Mouse (Mus musculus) heart, embryonic 15.5 days (tissue): ENCODE results near the gene Dapk2. TPM values are rescaled to one million over a fixed set of nuclear protein-coding genes. Genes with fewer than 3 reads are reported as not detected.

Experiments used
- ATAC-seq: fragments of 200-750 bp; cut with Nextera tagmentation; replicated peaks from 2 replicates; pipeline ENCODE4 v1.8.0; 2017; ENCODE audit warnings: low read depth, moderate TSS enrichment; ENCODE audit not compliant: insufficient number of reproducible peaks, insufficient read depth, low FRiP score
- H3K27ac ChIP-seq: fragments of 300-500 bp; sonication (generic); 2 replicates; pipeline ENCODE4 v1.5.1; 2015; ENCODE audit warnings: mild to moderate bottlenecking, inconsistent platforms
- H3K27me3 ChIP-seq: fragments of 300-500 bp; sonication (generic); 2 replicates; pipeline ENCODE4 v1.6.1; 2015; ENCODE audit warnings: inconsistent platforms
- H3K36me3 ChIP-seq: fragments of 300-500 bp; sonication (generic); 2 replicates; pipeline ENCODE4 v1.6.1; 2015; ENCODE audit warnings: mild to moderate bottlenecking, inconsistent platforms
- H3K4me1 ChIP-seq: fragments of 300-500 bp; sonication (generic); replicated peaks from 2 replicates; pipeline ENCODE4 v1.6.1; 2015; ENCODE audit warnings: inconsistent platforms
- H3K4me2 ChIP-seq: fragments of 300-500 bp; sonication (generic); 2 replicates; pipeline ENCODE4 v1.6.1; 2015; ENCODE audit warnings: inconsistent platforms, mild to moderate bottlenecking, moderate library complexity
- H3K4me3 ChIP-seq: fragments of 300-500 bp; sonication (generic); 2 replicates; pipeline ENCODE4 v1.5.1; 2015; ENCODE audit warnings: mild to moderate bottlenecking, inconsistent platforms
- H3K9ac ChIP-seq: fragments of 300-500 bp; sonication (generic); 2 replicates; pipeline ENCODE4 v1.6.1; 2015; ENCODE audit warnings: mild to moderate bottlenecking, inconsistent platforms
- H3K9me3 ChIP-seq: fragments of 300-500 bp; sonication (generic); replicated peaks from 2 replicates; pipeline ENCODE4 v1.6.1; 2016; ENCODE audit warnings: inconsistent platforms
- WGBS: fragments of 180-500 bp; shearing (Covaris S2); methylation state at CpG from one replicate; pipeline ENCODE4 v1.1.7; 2015; ENCODE audit warnings: mixed read lengths; 5-methylcytosine and 5-hydroxymethylcytosine counted together
- polyA plus RNA-seq: library from polyadenylated mRNA; unstranded; fragments of >200 nt; fragmentation: Nextera tagmentation; extraction: Ambion mirVana; gene quantifications from 2 replicates; pipeline ENCODE4 v1.2.1, GENCODE M21; 2015

The Dapk2 gene
- polyA plus RNA-seq, 1 experiment from 2014 or later = 5.7 TPM

GRCm38 (mm10) chr9:66265645-66266044, 107.6 kb downstream of the Dapk2 start:
- H3K27me3 ChIP-seq = no peaks in the 10 kb centered on the region
- H3K4me2 ChIP-seq = no peak overlapping the region
- H3K9me3 ChIP-seq = no peaks in the 10 kb centered on the region
- no peak overlapping the region for H3K27ac ChIP-seq
- H3K9ac ChIP-seq = no peak overlapping the region
- 39% methylated on average over 2 of the region's 2 CpGs for WGBS
- H3K36me3 ChIP-seq = no peaks in the 10 kb centered on the region
- no peak for ATAC-seq
- no peak overlapping the region for H3K4me3 ChIP-seq
- H3K4me1 ChIP-seq = no peaks in the 10 kb centered on the region

GRCm38 (mm10) chr9:66266237-66267170, 108.5 kb downstream of the Dapk2 start:
- no peaks in the 10 kb centered on the region for H3K27me3 ChIP-seq
- H3K27ac ChIP-seq = no peak overlapping the region
- H3K9ac ChIP-seq = no peak overlapping the region
- H3K9me3 ChIP-seq = no peaks in the 10 kb centered on the region
- 77% methylated on average over 5 of the region's 5 CpGs for WGBS
- no peak for ATAC-seq
- H3K4me2 ChIP-seq = no peak overlapping the region
- no peaks in the 10 kb centered on the region for H3K36me3 ChIP-seq
- no peaks in the 10 kb centered on the region for H3K4me1 ChIP-seq
- H3K4me3 ChIP-seq = no peak overlapping the region

- no peak overlapping the region for H3K9ac ChIP-seq
- H3K4me1 ChIP-seq = no peaks in the 10 kb centered on the region
- H3K36me3 ChIP-seq = no peaks in the 10 kb centered on the region
- H3K4me3 ChIP-seq = no peak overlapping the region
- no peak overlapping the region for H3K27ac ChIP-seq
- WGBS = 67% methylated on average over 4 of the region's 4 CpGs
- no peak for ATAC-seq
- H3K9me3 ChIP-seq = no peaks in the 10 kb centered on the region
- H3K4me2 ChIP-seq = no peak overlapping the region
- no peaks in the 10 kb centered on the region for H3K27me3 ChIP-seq
Measured at GRCm38 (mm10) chr9:66268804-66269203, 110.8 kb downstream of the Dapk2 start.

- WGBS = 67% methylated on average over 4 of the region's 4 CpGs
- Histone ChIP-seq H3K4me3 (no peak overlapping the region), H3K9me3 (no peaks in the 10 kb centered on the region), H3K4me2 (no peak overlapping the region), H3K27me3 (no peaks in the 10 kb centered on the region), H3K27ac (no peak overlapping the region), H3K4me1 (peaks cover 7% of the 10 kb centered on the region), H3K9ac (no peak overlapping the region), H3K36me3 (no peaks in the 10 kb centered on the region)
- no peak for ATAC-seq
Measured at GRCm38 (mm10) chr9:66270038-66270437, 112.0 kb downstream of the Dapk2 start.

- Histone ChIP-seq H3K4me3 (no peak overlapping the region), H3K9ac (no peak overlapping the region), H3K27ac (no peak overlapping the region), H3K4me1 (peaks cover 22% of the 10 kb centered on the region), H3K4me2 (no peak overlapping the region), H3K36me3 (no peaks in the 10 kb centered on the region), H3K27me3 (no peaks in the 10 kb centered on the region), H3K9me3 (no peaks in the 10 kb centered on the region)
- WGBS = 47% methylated on average over 5 of the region's 5 CpGs
- ATAC-seq = no peak
Measured at GRCm38 (mm10) chr9:66271726-66272125, 113.7 kb downstream of the Dapk2 start.

GRCm38 (mm10) chr9:66273632-66274031, 115.6 kb downstream of the Dapk2 start:
- no peak overlapping the region for H3K4me3 ChIP-seq
- H3K36me3 ChIP-seq = no peaks in the 10 kb centered on the region
- no peaks in the 10 kb centered on the region for H3K27me3 ChIP-seq
- ATAC-seq = no peak
- 80% methylated on average over 1 of the region's 1 CpGs for WGBS
- no peaks in the 10 kb centered on the region for H3K9me3 ChIP-seq
- H3K9ac ChIP-seq = no peak overlapping the region
- H3K4me2 ChIP-seq = no peak overlapping the region
- H3K27ac ChIP-seq = no peak overlapping the region
- H3K4me1 ChIP-seq = peaks cover 29% of the 10 kb centered on the region

- Histone ChIP-seq H3K36me3 (no peaks in the 10 kb centered on the region), H3K27ac (no peak overlapping the region), H3K27me3 (no peaks in the 10 kb centered on the region), H3K4me2 (peak overlapping the region; percentile 59; the same call in 1 of the 2 replicates), H3K9me3 (no peaks in the 10 kb centered on the region), H3K9ac (no peak overlapping the region), H3K4me1 (peaks cover 29% of the 10 kb centered on the region), H3K4me3 (no peak overlapping the region)
- WGBS = 71% methylated on average over 3 of the region's 3 CpGs
- no peak for ATAC-seq
Measured at GRCm38 (mm10) chr9:66274657-66275056, 116.6 kb downstream of the Dapk2 start.

- H3K4me1 ChIP-seq = peaks cover 29% of the 10 kb centered on the region
- peak overlapping the region; percentile 59 for H3K4me2 ChIP-seq
- no peak for ATAC-seq
- H3K27ac ChIP-seq = peak overlapping the region; percentile 64
- WGBS = 3% methylated on average over 15 of the region's 15 CpGs
- peak overlapping the region; percentile 28 for H3K4me3 ChIP-seq
- no peaks in the 10 kb centered on the region for H3K27me3 ChIP-seq
- H3K9me3 ChIP-seq = no peaks in the 10 kb centered on the region
- H3K36me3 ChIP-seq = no peaks in the 10 kb centered on the region
- peak overlapping the region; percentile 26 for H3K9ac ChIP-seq
Measured at GRCm38 (mm10) chr9:66275267-66275991, 117.4 kb downstream of the Dapk2 start.

- H3K9me3 ChIP-seq = no peaks in the 10 kb centered on the region
- no peak overlapping the region for H3K9ac ChIP-seq
- no peak overlapping the region for H3K4me3 ChIP-seq
- ATAC-seq = no peak
- peak overlapping the region; percentile 64 for H3K27ac ChIP-seq
- peaks cover 29% of the 10 kb centered on the region for H3K4me1 ChIP-seq
- no peaks in the 10 kb centered on the region for H3K27me3 ChIP-seq
- 57% methylated on average over 4 of the region's 4 CpGs for WGBS
- no peaks in the 10 kb centered on the region for H3K36me3 ChIP-seq
- H3K4me2 ChIP-seq = peak overlapping the region; percentile 59
Measured at GRCm38 (mm10) chr9:66276062-66276461, 118.0 kb downstream of the Dapk2 start.

GRCm38 (mm10) chr9:66276697-66277385, 118.8 kb downstream of the Dapk2 start:
- H3K9me3 ChIP-seq = no peaks in the 10 kb centered on the region
- H3K36me3 ChIP-seq = no peaks in the 10 kb centered on the region
- H3K27me3 ChIP-seq = no peaks in the 10 kb centered on the region
- peak; percentile 74 for ATAC-seq
- peaks cover 29% of the 10 kb centered on the region for H3K4me1 ChIP-seq
- H3K4me3 ChIP-seq = no peak overlapping the region
- no peak overlapping the region for H3K9ac ChIP-seq
- H3K27ac ChIP-seq = peak overlapping the region; percentile 52
- WGBS = 22% methylated on average over 14 of the region's 14 CpGs
- 0 out of 2 replicates have a peak overlapping the region, but pooled peaks have one; percentile 2 for H3K4me2 ChIP-seq

GRCm38 (mm10) chr9:66279647-66280046, 121.6 kb downstream of the Dapk2 start:
- Histone ChIP-seq H3K27ac (no peak overlapping the region), H3K9me3 (no peaks in the 10 kb centered on the region), H3K27me3 (no peaks in the 10 kb centered on the region), H3K9ac (no peak overlapping the region), H3K4me3 (no peak overlapping the region), H3K36me3 (no peaks in the 10 kb centered on the region), H3K4me1 (peaks cover 30% of the 10 kb centered on the region), H3K4me2 (no peak overlapping the region)
- no peak for ATAC-seq
